In the genomic region with DNA sequence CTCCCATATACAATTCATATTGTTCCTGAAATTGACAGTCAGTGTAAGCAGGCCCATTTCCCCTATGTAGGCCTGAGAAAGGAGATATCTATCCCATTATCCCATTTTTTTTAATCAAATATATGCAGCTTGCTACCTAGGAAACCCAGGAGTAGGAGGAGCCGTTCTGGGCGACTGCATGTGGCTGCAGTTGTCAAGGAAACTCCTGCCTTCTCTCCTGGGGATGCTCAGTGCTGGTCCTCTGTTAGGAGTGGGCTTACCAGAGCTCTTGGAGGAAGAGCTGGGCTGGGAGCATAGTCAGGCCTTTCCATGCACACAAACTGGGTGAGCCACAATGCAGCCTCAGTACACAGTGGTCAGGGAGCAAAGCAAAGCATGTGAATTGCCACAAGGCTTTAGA, we compare ENCODE assay signal across 11 mouse cellular contexts.
DNase-seq lines count a peak whose midpoint lies in the region; ATAC-seq and TF ChIP-seq lines count a peak whose summit lies in the region.
"Had no signal": no experiment of that assay in that cellular context is flagged by ENCODE, and none has a peak within 500 bp of the region (broad histone marks: within the 10 kb centered on the region; RNA-seq: fewer than 3 reads in every experiment).

No protein-coding gene starts in this region.

- no peaks in the 10 kb centered on the region for H3K36me3 ChIP-seq in neural tube, embryonic 13.5 days
- H3K36me3 ChIP-seq in hindbrain, embryonic 12.5 days, result no peaks in the 10 kb centered on the region
- no peaks in the 10 kb centered on the region for H3K36me3 ChIP-seq in midbrain, embryonic 12.5 days
- H3K36me3 ChIP-seq in liver, postnatal 0 days (replicated peaks; ENCODE audit: insufficient read depth, low read length), result no peaks in the 10 kb centered on the region
- no peaks in the 10 kb centered on the region for H3K36me3 ChIP-seq in intestine, embryonic 16.5 days (ENCODE audit: control insufficient read depth, insufficient read depth, low read length)
- H3K36me3 ChIP-seq: heart, embryonic 15.5 days had no signal

- DNase-seq in neural tube, embryonic 10.5 days (ENCODE audit: extremely low spot score, low spot score), result no peak
- DNase-seq in telencephalon, adult 2 months (ENCODE audit: low read depth, low spot score), result peak; percentile 40
- DNase-seq in liver, postnatal 0 days, result no peak
- DNase-seq in kidney, adult 11 months, result no peak
- DNase-seq: kidney, adult 2 months; lung, embryonic 14.5 days had no signal

- no peak for TF ChIP-seq EP300 in liver, postnatal 0 days (IDR thresholded peaks at IDR 0.05; ENCODE audit: low read depth)

- no peak overlapping the region for H3K4me3 ChIP-seq in neural tube, embryonic 13.5 days
- H3K4me3 ChIP-seq in hindbrain, embryonic 12.5 days, result no peak overlapping the region
- no peak overlapping the region for H3K4me3 ChIP-seq in midbrain, embryonic 12.5 days
- H3K4me3 ChIP-seq in liver, postnatal 0 days (ENCODE audit: low read depth, low read length), result no peak overlapping the region
- no peak overlapping the region for H3K4me3 ChIP-seq in intestine, embryonic 16.5 days (ENCODE audit: low read length)
- H3K4me3 ChIP-seq: heart, embryonic 15.5 days had no signal

- TF ChIP-seq CTCF in liver, postnatal 0 days (IDR thresholded peaks at IDR 0.05; ENCODE audit: low read depth), result no peak

- WGBS in neural tube, embryonic 13.5 days, result 26% methylated on average over 2 of the region's 2 CpGs
- WGBS in hindbrain, embryonic 12.5 days, result 6% methylated on average over 2 of the region's 2 CpGs
- 25% methylated on average over 2 of the region's 2 CpGs for WGBS in midbrain, embryonic 12.5 days
- 41% methylated on average over 2 of the region's 2 CpGs for WGBS in liver, postnatal 0 days (ENCODE audit: insufficient replicate concordance)
- WGBS in intestine, embryonic 16.5 days, result 58% methylated on average over 2 of the region's 2 CpGs

- ATAC-seq in neural tube, embryonic 13.5 days (ENCODE audit: low read depth), result peak; percentile 67
- ATAC-seq in hindbrain, embryonic 12.5 days (ENCODE audit: low FRiP score), result peak; percentile 88
- peak; percentile 78 for ATAC-seq in midbrain, embryonic 12.5 days (ENCODE audit: low FRiP score, low read depth)
- no peak for ATAC-seq in liver, postnatal 0 days
- ATAC-seq in intestine, embryonic 16.5 days, result no peak

- no peak overlapping the region for H3K4me2 ChIP-seq in neural tube, embryonic 13.5 days
- no peak overlapping the region for H3K4me2 ChIP-seq in hindbrain, embryonic 12.5 days (replicated peaks)
- H3K4me2 ChIP-seq in midbrain, embryonic 12.5 days (replicated peaks), result no peak overlapping the region
- no peak overlapping the region for H3K4me2 ChIP-seq in liver, postnatal 0 days (ENCODE audit: low read depth, low read length)
- H3K4me2 ChIP-seq in intestine, embryonic 16.5 days (ENCODE audit: low read depth, low read length), result no peak overlapping the region
- H3K4me2 ChIP-seq: heart, embryonic 15.5 days; lung, embryonic 14.5 days had no signal

- H3K27ac ChIP-seq in neural tube, embryonic 13.5 days (replicated peaks), result no peak overlapping the region
- H3K27ac ChIP-seq in hindbrain, embryonic 12.5 days, result no peak overlapping the region
- no peak overlapping the region for H3K27ac ChIP-seq in midbrain, embryonic 12.5 days (replicated peaks)
- no peak overlapping the region for H3K27ac ChIP-seq in liver, postnatal 0 days (ENCODE audit: low read depth)
- H3K27ac ChIP-seq in intestine, embryonic 16.5 days (ENCODE audit: low read length), result no peak overlapping the region
- H3K27ac ChIP-seq: heart, embryonic 15.5 days had no signal

- peaks cover 6% of the 10 kb centered on the region for H3K4me1 ChIP-seq in neural tube, embryonic 13.5 days (replicated peaks)
- H3K4me1 ChIP-seq in hindbrain, embryonic 12.5 days, result peaks cover 4% of the 10 kb centered on the region
- H3K4me1 ChIP-seq in midbrain, embryonic 12.5 days, result peaks cover 5% of the 10 kb centered on the region
- H3K4me1 ChIP-seq in liver, postnatal 0 days (ENCODE audit: insufficient read depth), result no peaks in the 10 kb centered on the region
- no peaks in the 10 kb centered on the region for H3K4me1 ChIP-seq in intestine, embryonic 16.5 days (ENCODE audit: control insufficient read depth, insufficient read depth, low read length)

- H3K27me3 ChIP-seq in neural tube, embryonic 13.5 days, result no peaks in the 10 kb centered on the region
- H3K27me3 ChIP-seq in hindbrain, embryonic 12.5 days, result no peaks in the 10 kb centered on the region
- no peaks in the 10 kb centered on the region for H3K27me3 ChIP-seq in midbrain, embryonic 12.5 days
- H3K27me3 ChIP-seq in liver, postnatal 0 days (ENCODE audit: insufficient read depth, low read length), result no peaks in the 10 kb centered on the region
- no peaks in the 10 kb centered on the region for H3K27me3 ChIP-seq in intestine, embryonic 16.5 days (replicated peaks; ENCODE audit: control insufficient read depth, insufficient read depth, low read length)

- H3K9me3 ChIP-seq in neural tube, embryonic 13.5 days, result no peaks in the 10 kb centered on the region
- H3K9me3 ChIP-seq in hindbrain, embryonic 12.5 days (replicated peaks), result no peaks in the 10 kb centered on the region
- no peaks in the 10 kb centered on the region for H3K9me3 ChIP-seq in midbrain, embryonic 12.5 days
- no peaks in the 10 kb centered on the region for H3K9me3 ChIP-seq in liver, postnatal 0 days (ENCODE audit: low read length)
- no peaks in the 10 kb centered on the region for H3K9me3 ChIP-seq in intestine, embryonic 16.5 days (ENCODE audit: control insufficient read depth, low read length)
- H3K9me3 ChIP-seq: heart, embryonic 15.5 days had no signal

- H3K9ac ChIP-seq in neural tube, embryonic 13.5 days, result no peak overlapping the region
- H3K9ac ChIP-seq in hindbrain, embryonic 12.5 days, result no peak overlapping the region
- H3K9ac ChIP-seq in midbrain, embryonic 12.5 days (replicated peaks), result no peak overlapping the region
- no peak overlapping the region for H3K9ac ChIP-seq in liver, postnatal 0 days (replicated peaks)
- H3K9ac ChIP-seq in intestine, embryonic 16.5 days (ENCODE audit: low read depth, low read length), result no peak overlapping the region
- H3K9ac ChIP-seq: heart, embryonic 15.5 days; lung, embryonic 14.5 days had no signal

Comparison
In these comparisons a context has a peak if more than half of its experiments do, and no peak if none do; other contexts are left out.
1. ATAC-seq: peak in neural tube, embryonic 13.5 days (single experiment), hindbrain, embryonic 12.5 days (single experiment) and midbrain, embryonic 12.5 days (single experiment); none in liver, postnatal 0 days (single experiment) and intestine, embryonic 16.5 days (single experiment).